In the genomic region with DNA sequence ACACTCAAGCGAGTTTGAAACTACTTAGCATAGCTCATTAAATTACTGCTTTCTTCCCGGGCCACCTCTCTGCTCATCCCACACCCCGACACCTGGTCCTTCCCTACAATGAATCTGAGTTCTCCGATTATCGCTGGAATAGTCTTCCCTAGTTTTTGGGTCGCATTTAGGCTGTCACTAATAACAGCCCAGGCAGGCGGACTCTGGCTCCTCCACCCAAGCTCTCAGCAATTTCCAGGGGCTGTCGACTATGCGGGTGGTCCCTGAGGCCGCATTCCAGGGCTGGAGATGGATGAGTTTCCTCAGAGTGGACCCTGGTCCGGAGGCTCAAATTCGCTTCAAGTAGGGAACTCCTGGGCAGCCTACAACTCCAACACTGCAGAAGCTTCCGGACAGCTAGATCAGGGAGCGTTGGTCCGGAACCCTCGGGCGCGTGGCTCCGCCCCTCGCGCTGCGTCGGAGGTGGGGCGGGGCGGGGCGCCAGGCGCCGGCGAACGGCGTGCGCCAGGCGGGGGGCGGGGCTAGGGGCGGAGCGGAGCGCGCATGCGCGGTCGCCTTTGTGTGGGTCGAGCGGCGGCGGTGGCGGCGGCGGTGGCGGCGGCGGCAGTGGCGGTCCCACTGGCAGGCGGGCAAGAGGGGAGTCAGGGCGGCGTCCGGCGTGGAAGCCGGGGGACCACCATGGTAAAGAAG, we compare ENCODE assay signal across 8 mouse cellular contexts. TPM values are rescaled to one million over a fixed set of nuclear protein-coding genes. Genes with fewer than 3 reads are reported as not detected.
DNase-seq lines count a peak whose midpoint lies in the region; ATAC-seq and TF ChIP-seq lines count a peak whose summit lies in the region.

Gene Rtf1 (plus strand): TSS at position 544 of the 690 bp plus-strand sequence.

- peaks cover 40% of the 10 kb centered on the region for H3K79me2 ChIP-seq in MEL (ENCODE audit: control insufficient read depth, insufficient read depth, low read length, poor library complexity)

- peak; percentile 98 for ATAC-seq in lung, postnatal 0 days

- H3K4me1 ChIP-seq in MEL (ENCODE audit: control insufficient read depth in 1 of 2, insufficient read depth in 2 of 2, low read length in 2 of 2): peaks cover 3 to 12% of the 10 kb centered on the region in 2 experiments; a peak in 3 of 4 replicates
- H3K4me1 ChIP-seq in cerebellum, adult 2 months (ENCODE audit: control insufficient read depth, insufficient read depth, low read length): no peaks in the 10 kb centered on the region; the same call in 1 of the 2 replicates
- peaks cover 21% of the 10 kb centered on the region for H3K4me1 ChIP-seq in hindbrain, embryonic 10.5 days (replicated peaks)
- H3K4me1 ChIP-seq in lung, postnatal 0 days (ENCODE audit: insufficient read depth, low read depth, low read length): no peaks in the 10 kb centered on the region

- peak within 1 kb of the TSS; percentile 89 for H3K27ac ChIP-seq in MEL (ENCODE audit: control insufficient read depth, low read depth, low read length)
- peak within 1 kb of the TSS; percentile 66 for H3K27ac ChIP-seq in cerebellum, adult 2 months (ENCODE audit: insufficient read depth, low read length)
- peak within 1 kb of the TSS; percentile 96 for H3K27ac ChIP-seq in hindbrain, embryonic 10.5 days
- H3K27ac ChIP-seq in lung, postnatal 0 days (ENCODE audit: low read length): peak within 1 kb of the TSS; percentile 92

- peak within 1 kb of the TSS; percentile 87 for H3K4me2 ChIP-seq in lung, postnatal 0 days (replicated peaks; ENCODE audit: low read depth, low read length)

- DNase-seq in MEL (ENCODE audit: low read depth, low spot score): peak; percentile 89
- DNase-seq in cerebellum, adult 2 months: peak; percentile 94 to 97
- peak; percentile 89 for DNase-seq in forelimb bud, embryonic 11.5 days (ENCODE audit: low read depth, low spot score)
- peak; percentile 96 for DNase-seq in hindbrain, embryonic 10.5 days (ENCODE audit: low spot score)
- DNase-seq in layer of hippocampus, adult 9-11 months: peak; percentile 92
- peak; percentile 96 for DNase-seq in lung, postnatal 0 days (ENCODE audit: low spot score)
- DNase-seq in ovary, postnatal 14 days (ENCODE audit: low spot score): peak; percentile 98
- peak; percentile 99 for DNase-seq in thymus, postnatal 14 days

- TF ChIP-seq EP300 in MEL (IDR thresholded peaks at IDR 0.05; ENCODE audit: low read depth in 1 of 2, low read length in 2 of 2): no peak
- no peak for TF ChIP-seq EP300 in lung, postnatal 0 days (IDR thresholded peaks at IDR 0.05)

- under 1% methylated on average over 53 of the region's 58 CpGs for WGBS in cerebellum, adult 2 months
- under 1% methylated on average over 58 of the region's 58 CpGs for WGBS in hindbrain, embryonic 10.5 days
- under 1% methylated on average over 30 of the region's 58 CpGs for WGBS in lung, postnatal 0 days

- H3K9me3 ChIP-seq in MEL (replicated peaks; ENCODE audit: insufficient read depth, low read length): no peaks in the 10 kb centered on the region
- H3K9me3 ChIP-seq in hindbrain, embryonic 10.5 days: no peaks in the 10 kb centered on the region
- no peaks in the 10 kb centered on the region for H3K9me3 ChIP-seq in lung, postnatal 0 days (ENCODE audit: low read length)

- H3K4me3 ChIP-seq in MEL (ENCODE audit: control insufficient read depth in 1 of 2, insufficient read depth in 1 of 2, low read depth in 2 of 2, low read length in 2 of 2): peak within 1 kb of the TSS; percentile 100
- peak within 1 kb of the TSS; percentile 93 for H3K4me3 ChIP-seq in cerebellum, adult 2 months (replicated peaks; ENCODE audit: insufficient read depth, low read depth, low read length)
- H3K4me3 ChIP-seq in hindbrain, embryonic 10.5 days: peak within 1 kb of the TSS; percentile 88
- H3K4me3 ChIP-seq in lung, postnatal 0 days (ENCODE audit: low read depth, low read length): peak within 1 kb of the TSS; percentile 80

- peak within 1 kb of the TSS; percentile 100 for H3K9ac ChIP-seq in MEL (ENCODE audit: control insufficient read depth, low read depth, low read length, poor library complexity, severe bottlenecking)
- H3K9ac ChIP-seq in lung, postnatal 0 days (replicated peaks; ENCODE audit: low read depth): peak within 1 kb of the TSS; percentile 90

- TF ChIP-seq RAD21 in MEL (IDR thresholded peaks at IDR 0.05; ENCODE audit: low read depth, low read length): no peak

- no peaks in the 10 kb centered on the region for H3K27me3 ChIP-seq in MEL (ENCODE audit: control insufficient read depth in 1 of 2, insufficient read depth in 2 of 2, low read length in 2 of 2)
- H3K27me3 ChIP-seq in cerebellum, adult 2 months (ENCODE audit: control insufficient read depth, insufficient read depth, low read length): no peaks in the 10 kb centered on the region
- no peaks in the 10 kb centered on the region for H3K27me3 ChIP-seq in hindbrain, embryonic 10.5 days (ENCODE audit: insufficient read depth, poor library complexity, severe bottlenecking)
- no peaks in the 10 kb centered on the region for H3K27me3 ChIP-seq in lung, postnatal 0 days (replicated peaks; ENCODE audit: insufficient read depth, low read length)

- H3K36me3 ChIP-seq in MEL (ENCODE audit: control insufficient read depth in 1 of 2, insufficient read depth in 2 of 2, low read length in 2 of 2): peaks cover 0 to 12% of the 10 kb centered on the region in 2 experiments
- peaks cover 5% of the 10 kb centered on the region; the same call in 1 of the 2 replicates for H3K36me3 ChIP-seq in hindbrain, embryonic 10.5 days
- no peaks in the 10 kb centered on the region for H3K36me3 ChIP-seq in lung, postnatal 0 days (ENCODE audit: insufficient read depth, low read length)

- TF ChIP-seq POLR2A in MEL (IDR thresholded peaks at IDR 0.05; ENCODE audit: control insufficient read depth in 1 of 2, insufficient read depth in 1 of 2, low read depth in 1 of 2, low read length in 2 of 2, poor library complexity in 1 of 2): peak; percentile 78 to 97
- TF ChIP-seq POLR2A in cerebellum, adult 2 months (IDR thresholded peaks at IDR 0.05; ENCODE audit: borderline replicate concordance, insufficient read depth, low read length): peak; percentile 95

- no peak for TF ChIP-seq CTCF in MEL (IDR thresholded peaks at IDR 0.05 in 2 of 3, conservative IDR thresholded peaks at IDR 0.05 in 1 of 3; ENCODE audit: control insufficient read depth in 1 of 3, insufficient read depth in 1 of 3, low read depth in 2 of 3, low read length in 3 of 3, poor library complexity in 1 of 3, severe bottlenecking in 1 of 3)
- TF ChIP-seq CTCF in cerebellum, adult 2 months (IDR thresholded peaks at IDR 0.05; ENCODE audit: borderline replicate concordance, insufficient read depth, low read depth, low read length): no peak
- no peak for TF ChIP-seq CTCF in lung, postnatal 0 days (IDR thresholded peaks at IDR 0.05)

TF ChIP-seq in MEL, 35 proteins besides CTCF, POLR2A, EP300 and RAD21:
- peak; percentile 69 for TF ChIP-seq MXI1 (IDR thresholded peaks at IDR 0.05; ENCODE audit: low read depth, low read length)
- TF ChIP-seq SIN3A (IDR thresholded peaks at IDR 0.05; ENCODE audit: low read length): peak; percentile 67; the same call in 1 of the 2 replicates
- TF ChIP-seq NRF1 (IDR thresholded peaks at IDR 0.05; ENCODE audit: insufficient read depth, low read depth, low read length, poor library complexity, severe bottlenecking): peak; percentile 64
- no peak for TF ChIP-seq MYB (IDR thresholded peaks at IDR 0.05; ENCODE audit: low read depth, low read length)
- no peak for TF ChIP-seq POLR2AphosphoS5 (IDR thresholded peaks at IDR 0.05; ENCODE audit: borderline replicate concordance, low read depth, low read length)
- TF ChIP-seq ZNF384 (IDR thresholded peaks at IDR 0.05; ENCODE audit: low read depth, low read length): no peak
- TF ChIP-seq KAT2A (conservative IDR thresholded peaks at IDR 0.05; ENCODE audit: low read depth, low read length): no peak
- TF ChIP-seq USF2 (IDR thresholded peaks at IDR 0.05; ENCODE audit: borderline replicate concordance in 1 of 2, insufficient read depth in 1 of 2, low read depth in 1 of 2, low read length in 2 of 2): no peak
- TF ChIP-seq RCOR1 (IDR thresholded peaks at IDR 0.05; ENCODE audit: low read depth, low read length): no peak
- TF ChIP-seq ZMIZ1 (IDR thresholded peaks at IDR 0.05; ENCODE audit: low read depth, low read length): peak; percentile 96
- no peak for TF ChIP-seq BHLHE40 (IDR thresholded peaks at IDR 0.05; ENCODE audit: borderline replicate concordance, low read depth, low read length)
- no peak for TF ChIP-seq CHD1 (IDR thresholded peaks at IDR 0.05; ENCODE audit: low read depth, low read length)
- TF ChIP-seq TBP (IDR thresholded peaks at IDR 0.05; ENCODE audit: low read depth, low read length): peak; percentile 69
- TF ChIP-seq MAZ (IDR thresholded peaks at IDR 0.05; ENCODE audit: low read depth, low read length): no peak; the same call in 1 of the 2 replicates
- TF ChIP-seq ELF1 (IDR thresholded peaks at IDR 0.05; ENCODE audit: low read depth, low read length): peak; percentile 60
- 0 out of 2 replicates have a peak, but pooled peaks have one; percentile 34 for TF ChIP-seq MYC (IDR thresholded peaks at IDR 0.05; ENCODE audit: low read depth, low read length)
- no peak for TF ChIP-seq ZKSCAN1 (IDR thresholded peaks at IDR 0.05; ENCODE audit: low read depth, low read length)
- no peak for TF ChIP-seq E2F4 (IDR thresholded peaks at IDR 0.05; ENCODE audit: borderline replicate concordance, low read depth, low read length)
- no peak for TF ChIP-seq JUND (IDR thresholded peaks at IDR 0.05; ENCODE audit: low read depth, low read length)
- TF ChIP-seq TCF12 (IDR thresholded peaks at IDR 0.05; ENCODE audit: low read depth, low read length): no peak; the same call in 1 of the 2 replicates
- TF ChIP-seq NELFE (IDR thresholded peaks at IDR 0.05; ENCODE audit: low read depth, low read length): peak; percentile 94
- peak; percentile 71 for TF ChIP-seq HCFC1 (IDR thresholded peaks at IDR 0.05; ENCODE audit: low read depth, low read length)
- no peak for TF ChIP-seq ZC3H11A (IDR thresholded peaks at IDR 0.05; ENCODE audit: low read depth, low read length)
- peak; percentile 94 for TF ChIP-seq POLR2AphosphoS2 (IDR thresholded peaks at IDR 0.05; ENCODE audit: low read length)
- TF ChIP-seq GATA1 (IDR thresholded peaks at IDR 0.05; ENCODE audit: low read depth, low read length): no peak
- no peak for TF ChIP-seq SMC3 (IDR thresholded peaks at IDR 0.05; ENCODE audit: low read depth, low read length)

RNA-seq across cellular contexts. Expression of gene Rtf1, which starts in this region (rescaled TPM):
- 10.6 and 12.8 TPM in 2 replicates for total RNA-seq in MEL (2012; rRNA removed)
- 10 to 100 TPM in 1 of 2 experiments, not detected in 1; 46.0 TPM for polyA plus RNA-seq in MEL (2012; ENCODE audit: insufficient read depth in 1 of 2, insufficient read length in 2 of 2, low read depth in 1 of 2, low replicate concordance in 2 of 2, missing spikeins in 1 of 2)
- 29.5 and 32.5 TPM in 2 replicates for polyA plus RNA-seq in cerebellum, adult 2 months (2012; rRNA removed)
- polyA plus RNA-seq in hindbrain, embryonic 10.5 days (2016; fragmentation: Nextera tagmentation; extraction: Ambion mirVana): 49.3 and 54.3 TPM in 2 replicates
- polyA plus RNA-seq in lung, postnatal 0 days (2015; fragmentation: Nextera tagmentation; extraction: Ambion mirVana): 39.2 and 40.0 TPM in 2 replicates

Comparison
In these comparisons a context has a peak if more than half of its experiments do, and no peak if none do; other contexts are left out.
1. Peak in every context shown above with its lines: DNase-seq, ATAC-seq, H3K4me3 ChIP-seq and H3K27ac ChIP-seq.